Mouse (Mus musculus) G1E (cell line): Measurements from ENCODE around the gene Cd44. TPM values are rescaled to one million over a fixed set of nuclear protein-coding genes. Genes with fewer than 3 reads are reported as not detected.
A peak's percentile ranks its signal among the peaks of the same experiment; 100 is the strongest.

Experiments
- ATAC-seq: 2 replicates; pipeline ENCODE4 v1.8.0; 2016; ENCODE audit warnings: mild to moderate bottlenecking; ENCODE audit not compliant: insufficient number of reproducible peaks, poor library complexity, low FRiP score, severe bottlenecking; ENCODE audit errors: extremely low read depth
- DNase-seq: peaks from one replicate; pipeline ENCODE4 v3.0.0; 2012; ENCODE audit warnings: low spot score
- H3K27me3 ChIP-seq: 2 replicates; pipeline ENCODE4 v1.6.1; 2012; ENCODE audit warnings: mild to moderate bottlenecking, low read length, inconsistent platforms; ENCODE audit not compliant: insufficient read depth
- H3K36me3 ChIP-seq: replicated peaks from 2 replicates; pipeline ENCODE3; 2012; ENCODE audit warnings: mild to moderate bottlenecking, inconsistent platforms
- H3K4me1 ChIP-seq: 2 replicates; pipeline ENCODE4 v1.6.1; 2012; ENCODE audit warnings: low read depth, low read length, inconsistent platforms, mixed read lengths; ENCODE audit not compliant: insufficient read depth
- H3K4me3 ChIP-seq: 2 replicates; pipeline ENCODE4 v1.5.1; 2012; ENCODE audit warnings: low read depth, mild to moderate bottlenecking, inconsistent platforms, low read length, moderate library complexity, mixed read lengths
- H3K9me3 ChIP-seq: replicated peaks from 2 replicates; pipeline ENCODE4 v1.6.1; 2012; ENCODE audit warnings: inconsistent platforms
- CTCF ChIP-seq: IDR thresholded peaks from 2 replicates; pipeline ENCODE4 v1.5.1; 2012; ENCODE audit warnings: low read depth, low read length, inconsistent platforms, mixed read lengths
- GATA1 ChIP-seq: IDR thresholded peaks from 2 replicates; pipeline ENCODE4 v1.6.1; 2012; ENCODE audit warnings: borderline replicate concordance, low read length, inconsistent platforms, mixed read lengths
- GATA2 ChIP-seq: IDR thresholded peaks from 2 replicates; pipeline ENCODE4 v1.6.1; 2012; ENCODE audit warnings: low read depth, low read length, inconsistent platforms, borderline replicate concordance
- POLR2AphosphoS5 ChIP-seq: IDR thresholded peaks from 2 replicates; pipeline ENCODE4 v1.6.1; 2012; ENCODE audit warnings: low read depth, low read length, inconsistent platforms; ENCODE audit not compliant: insufficient replicate concordance
- TAL1 ChIP-seq: conservative IDR thresholded peaks from 2 replicates; pipeline ENCODE4 v1.6.1; 2012; ENCODE audit warnings: low read depth, low read length, inconsistent platforms, mixed read lengths
- polyA plus RNA-seq: library from polyadenylated mRNA; stranded (reverse); fragments of >175 nt; gene quantifications from 2 replicates; pipeline ENCODE4 v1.2.3, GENCODE M21; 2012
- total RNA-seq, 2 experiments: library from RNA; stranded (forward) in 1 of 2; stranded (reverse) in 1 of 2; fragments of 200-1000 nt in 1 of 2; fragments of >200 nt in 1 of 2; fragmentation: Nextera tagmentation in 1 of 2; gene quantifications; 2 replicates each; pipeline ENCODE4 v1.2.3; 2014 to 2017

Gene Cd44
- total and polyA plus RNA-seq, 3 experiments = 5.5 to 79.2 (median 39.8) TPM

- no peak for DNase-seq
- TF ChIP-seq GATA2 (no peak), GATA1 (no peak), POLR2AphosphoS5 (no peak), CTCF (no peak), TAL1 (no peak)
- no peak overlapping the region for H3K4me3 ChIP-seq
These were observed 7.9 kb upstream of the Cd44 start for GRCm38 (mm10) chr2:102909403-102909802.

GRCm38 (mm10) chr2:102905604-102906003 lies 4.1 kb upstream of the Cd44 start:
- no peaks in the 10 kb centered on the region for H3K36me3 ChIP-seq
- H3K4me1 ChIP-seq = peaks cover 37% of the 10 kb centered on the region
- DNase-seq = no peak

More at GRCm38 (mm10) chr2:102909403-102909802, 7.9 kb upstream of the Cd44 start:
- no peak for ATAC-seq
- no peaks in the 10 kb centered on the region for H3K36me3 ChIP-seq
- H3K9me3 ChIP-seq = no peaks in the 10 kb centered on the region
- H3K4me1 ChIP-seq = peaks cover 40% of the 10 kb centered on the region
- no peaks in the 10 kb centered on the region for H3K27me3 ChIP-seq

GRCm38 (mm10) chr2:102901828-102902223 lies 361 bp upstream of the Cd44 start:
- Histone ChIP-seq H3K36me3 (peaks cover 23% of the 10 kb centered on the region), H3K9me3 (no peaks in the 10 kb centered on the region), H3K4me3 (peak overlapping the region; percentile 79), H3K4me1 (peaks cover 64% of the 10 kb centered on the region), H3K27me3 (no peaks in the 10 kb centered on the region)
- no peak for DNase-seq
- TF ChIP-seq CTCF = no peak
- TF ChIP-seq POLR2AphosphoS5 = no peak
- no peak for TF ChIP-seq GATA2
- TF ChIP-seq GATA1 = no peak
- TF ChIP-seq TAL1 = no peak
- no peak for ATAC-seq

More at GRCm38 (mm10) chr2:102905604-102906003, 4.1 kb upstream of the Cd44 start:
- H3K4me3 ChIP-seq = no peak overlapping the region
- no peak for ATAC-seq
- H3K27me3 ChIP-seq = no peaks in the 10 kb centered on the region
- H3K9me3 ChIP-seq = no peaks in the 10 kb centered on the region
- no peak for TF ChIP-seq TAL1
- no peak for TF ChIP-seq CTCF

GRCm38 (mm10) chr2:102900230-102900721 lies 1.2 kb downstream of the Cd44 start:
- ATAC-seq (peak; percentile 16; the same call in 1 of the 2 replicates), DNase-seq (peak; percentile 34)
- peak overlapping the region; percentile 79 for H3K4me3 ChIP-seq
- H3K9me3 ChIP-seq = no peaks in the 10 kb centered on the region
- no peak for TF ChIP-seq CTCF
- no peak for TF ChIP-seq POLR2AphosphoS5
- no peak for TF ChIP-seq GATA1
- TF ChIP-seq GATA2 = no peak
- no peak for TF ChIP-seq TAL1
- no peaks in the 10 kb centered on the region for H3K27me3 ChIP-seq
- peaks cover 68% of the 10 kb centered on the region for H3K4me1 ChIP-seq
- H3K36me3 ChIP-seq = peaks cover 39% of the 10 kb centered on the region

- H3K27me3 ChIP-seq = no peaks in the 10 kb centered on the region
- H3K9me3 ChIP-seq = no peaks in the 10 kb centered on the region
- DNase-seq (no peak), ATAC-seq (no peak)
- peak overlapping the region; percentile 79 for H3K4me3 ChIP-seq
- peaks cover 49% of the 10 kb centered on the region for H3K36me3 ChIP-seq
- TF ChIP-seq GATA2 (no peak), POLR2AphosphoS5 (no peak), TAL1 (no peak), GATA1 (no peak), CTCF (no peak)
- peaks cover 70% of the 10 kb centered on the region for H3K4me1 ChIP-seq
These were observed 2.2 kb downstream of the Cd44 start for GRCm38 (mm10) chr2:102899238-102899637.

GRCm38 (mm10) chr2:102898585-102898984 lies 2.9 kb downstream of the Cd44 start:
- Histone ChIP-seq H3K4me3 (peak overlapping the region; percentile 79; the same call in 1 of the 2 replicates), H3K9me3 (no peaks in the 10 kb centered on the region), H3K27me3 (no peaks in the 10 kb centered on the region), H3K36me3 (peaks cover 54% of the 10 kb centered on the region), H3K4me1 (peaks cover 72% of the 10 kb centered on the region)
- no peak for DNase-seq
- no peak for ATAC-seq
- TF ChIP-seq GATA2 = no peak
- no peak for TF ChIP-seq POLR2AphosphoS5
- TF ChIP-seq GATA1 = no peak
- no peak for TF ChIP-seq TAL1
- TF ChIP-seq CTCF = no peak

- no peak overlapping the region for H3K4me3 ChIP-seq
- peaks cover 77% of the 10 kb centered on the region for H3K4me1 ChIP-seq
- H3K27me3 ChIP-seq = no peaks in the 10 kb centered on the region
- H3K9me3 ChIP-seq = no peaks in the 10 kb centered on the region
- no peak for ATAC-seq
- DNase-seq = no peak
- TF ChIP-seq TAL1 = no peak
- no peak for TF ChIP-seq CTCF
- TF ChIP-seq GATA2 = no peak
- TF ChIP-seq POLR2AphosphoS5 = no peak
- no peak for TF ChIP-seq GATA1
- peaks cover 77% of the 10 kb centered on the region for H3K36me3 ChIP-seq
These were observed 5.3 kb downstream of the Cd44 start for GRCm38 (mm10) chr2:102896154-102896553.
